Mouse (Mus musculus) cerebellum, postnatal 10 days (tissue): ENCODE data around the gene Cpa2.

Experiments used
- DNase-seq, 2 experiments: peaks; one replicate each; pipeline ENCODE4 v3.0.0; 2021; ENCODE audit warnings: mixed read lengths in 2 of 2

Cpa2 gene

GRCm38 (mm10) chr6:30541009-30541799 lies at the start of gene Cpa2:
Cpa2 (plus strand) TSS chr6:30541582.
- DNase-seq = no peak

- no peak for DNase-seq
These were observed 42.3 kb upstream of the Cpa2 start for GRCm38 (mm10) chr6:30499049-30499448.

- no peak for DNase-seq
These were observed 32.6 kb upstream of the Cpa2 start for GRCm38 (mm10) chr6:30508824-30509223.

GRCm38 (mm10) chr6:30509265-30510239 lies 31.8 kb upstream of the Cpa2 start, which contains the start of the genes Tmem209 and Ssmem1:
Tmem209 (minus strand) TSS chr6:30509783.
Ssmem1 (plus strand) TSS chr6:30509849.
- peak; percentile 99 to 100 for DNase-seq

- DNase-seq = peak in 1 of 2 experiments; percentile 25
These were observed 31.1 kb upstream of the Cpa2 start for GRCm38 (mm10) chr6:30510291-30510690.

- DNase-seq = no peak
These were observed 27.1 kb upstream of the Cpa2 start for GRCm38 (mm10) chr6:30514242-30514641.

- no peak for DNase-seq
These were observed 21.0 kb upstream of the Cpa2 start for GRCm38 (mm10) chr6:30520400-30520799.

- DNase-seq = no peak
These were observed 15.7 kb upstream of the Cpa2 start for GRCm38 (mm10) chr6:30525456-30526332.

GRCm38 (mm10) chr6:30526586-30527515 lies 14.5 kb upstream of the Cpa2 start:
- peak; percentile 42 to 50 for DNase-seq

GRCm38 (mm10) chr6:30528800-30529199 lies 12.6 kb upstream of the Cpa2 start:
- DNase-seq = no peak

GRCm38 (mm10) chr6:30535340-30535739 lies 6.0 kb upstream of the Cpa2 start:
- DNase-seq = peak; percentile 72 to 73

GRCm38 (mm10) chr6:30538240-30538639 lies 3.1 kb upstream of the Cpa2 start:
- DNase-seq = no peak

GRCm38 (mm10) chr6:30538800-30539199 lies 2.6 kb upstream of the Cpa2 start:
- no peak for DNase-seq

- DNase-seq = no peak
These were observed 895 bp downstream of the Cpa2 start for GRCm38 (mm10) chr6:30542277-30542676.

GRCm38 (mm10) chr6:30543077-30543476 lies 1.7 kb downstream of the Cpa2 start:
- DNase-seq = peak; percentile 18 to 22

GRCm38 (mm10) chr6:30543851-30544250 lies 2.5 kb downstream of the Cpa2 start:
- DNase-seq = no peak

GRCm38 (mm10) chr6:30545689-30546088 lies 4.3 kb downstream of the Cpa2 start:
- no peak for DNase-seq

GRCm38 (mm10) chr6:30546571-30547273 lies 5.3 kb downstream of the Cpa2 start:
- peak; percentile 65 to 76 for DNase-seq

GRCm38 (mm10) chr6:30547274-30547645 lies 5.9 kb downstream of the Cpa2 start:
- DNase-seq = peak; percentile 84 to 87

GRCm38 (mm10) chr6:30547656-30548306 lies 6.4 kb downstream of the Cpa2 start:
- peak; percentile 45 to 52 for DNase-seq
